Mouse (Mus musculus) embryonic facial prominence, embryonic 12.5 days (tissue): Measurements from ENCODE around the gene Polr2f. TPM values are rescaled to one million over a fixed set of nuclear protein-coding genes. Genes with fewer than 3 reads are reported as not detected.

ENCODE experiments used
- ATAC-seq: fragments of 200-750 bp; cut with Nextera tagmentation; 2 replicates; pipeline ENCODE4 v1.8.0; 2017; ENCODE audit not compliant: insufficient number of reproducible peaks, insufficient read depth, low FRiP score, low TSS enrichment
- H3K27ac ChIP-seq: fragments of 300-500 bp; sonication (generic); 2 replicates; pipeline ENCODE4 v1.5.1; 2016; ENCODE audit warnings: mild to moderate bottlenecking
- H3K27me3 ChIP-seq: fragments of 300-500 bp; sonication (generic); 2 replicates; pipeline ENCODE4 v1.6.1; 2016; ENCODE audit warnings: mild to moderate bottlenecking, moderate library complexity
- H3K36me3 ChIP-seq: fragments of 300-500 bp; sonication (generic); 2 replicates; pipeline ENCODE4 v1.6.1; 2016; ENCODE audit warnings: mild to moderate bottlenecking
- H3K4me1 ChIP-seq: fragments of 300-500 bp; sonication (generic); 2 replicates; pipeline ENCODE4 v1.6.1; 2016
- H3K4me2 ChIP-seq: fragments of 300-500 bp; sonication (generic); replicated peaks from 2 replicates; pipeline ENCODE4 v1.6.1; 2016; ENCODE audit warnings: mild to moderate bottlenecking, moderate library complexity
- H3K4me3 ChIP-seq: fragments of 300-500 bp; sonication (generic); 2 replicates; pipeline ENCODE4 v1.5.1; 2016; ENCODE audit warnings: mild to moderate bottlenecking
- H3K9ac ChIP-seq: fragments of 300-500 bp; sonication (generic); 2 replicates; pipeline ENCODE4 v1.6.1; 2016; ENCODE audit warnings: mild to moderate bottlenecking, moderate library complexity
- H3K9me3 ChIP-seq: fragments of 300-500 bp; sonication (generic); 2 replicates; pipeline ENCODE4 v1.6.1; 2016; ENCODE audit warnings: mild to moderate bottlenecking, moderate library complexity
- WGBS: fragments of 180-500 bp; shearing (Covaris S2); methylation state at CpG from one replicate; pipeline ENCODE4 v1.1.7; 2016; 5-methylcytosine and 5-hydroxymethylcytosine counted together
- polyA plus RNA-seq: library from polyadenylated mRNA; unstranded; fragments of >200 nt; fragmentation: Nextera tagmentation; extraction: Ambion mirVana; gene quantifications from 2 replicates; pipeline ENCODE4 v1.2.1, GENCODE M21; 2016

Gene Polr2f
- polyA plus RNA-seq, 1 experiment from 2014 or later = 359 TPM

DNA sequence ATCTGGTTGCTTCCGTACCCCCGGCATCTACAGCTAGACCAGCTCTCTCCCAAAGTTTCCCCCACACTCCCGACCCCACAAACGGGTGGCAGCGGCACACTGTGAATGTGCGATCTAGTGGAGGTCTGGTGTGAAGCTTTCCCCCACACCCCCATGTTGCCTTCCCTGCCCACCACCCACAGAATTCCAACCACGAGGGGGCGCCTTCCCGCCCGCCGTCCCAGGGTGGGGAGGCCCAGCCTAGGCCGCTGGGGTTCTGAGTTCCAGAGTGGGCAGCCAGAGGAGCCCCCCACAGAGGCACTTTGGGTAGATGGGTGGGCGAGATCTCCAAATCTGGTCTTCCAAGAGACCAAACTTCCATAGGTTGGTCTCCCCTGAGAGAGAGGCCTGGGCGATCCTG, 22.0 kb downstream of the Polr2f start:
- H3K27ac ChIP-seq = peak overlapping the region; percentile 54; the same call in 1 of the 2 replicates
- H3K4me2 ChIP-seq = peak overlapping the region; percentile 39
- WGBS = 35% methylated on average over 14 of the region's 14 CpGs
- no peaks in the 10 kb centered on the region for H3K36me3 ChIP-seq
- peaks cover 18% of the 10 kb centered on the region for H3K4me1 ChIP-seq
- ATAC-seq = no peak
- H3K4me3 ChIP-seq = peak overlapping the region; percentile 33
- peaks cover 61% of the 10 kb centered on the region for H3K27me3 ChIP-seq
- peak overlapping the region; percentile 41 for H3K9ac ChIP-seq
- H3K9me3 ChIP-seq = no peaks in the 10 kb centered on the region

DNA sequence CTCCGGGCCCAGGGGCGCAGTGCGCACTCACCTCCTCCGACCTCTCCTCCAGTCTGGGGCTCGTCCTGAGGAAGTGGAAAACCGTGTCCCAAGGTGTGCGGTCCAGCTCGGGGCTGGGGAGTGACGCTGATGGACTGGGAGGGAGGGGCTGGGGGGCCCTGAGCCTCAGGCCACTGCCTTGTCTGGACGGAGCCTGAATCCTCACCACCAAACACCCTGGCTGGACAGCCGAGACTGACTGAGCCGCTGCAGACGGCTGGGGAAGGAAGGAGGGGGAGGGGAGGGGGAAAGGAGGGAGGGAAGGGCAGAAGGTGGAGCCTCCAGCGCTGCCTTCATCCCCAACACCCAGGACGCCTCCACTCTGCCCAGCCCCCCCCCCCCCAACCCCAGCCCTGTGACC, 23.4 kb downstream of the Polr2f start:
- Histone ChIP-seq H3K4me2 (peak overlapping the region; percentile 39), H3K9ac (peak overlapping the region; percentile 40; the same call in 1 of the 2 replicates), H3K27ac (peak overlapping the region; percentile 50; the same call in 1 of the 2 replicates), H3K27me3 (peaks cover 61% of the 10 kb centered on the region), H3K4me1 (peaks cover 18% of the 10 kb centered on the region), H3K4me3 (peak overlapping the region; percentile 33), H3K9me3 (no peaks in the 10 kb centered on the region), H3K36me3 (no peaks in the 10 kb centered on the region)
- ATAC-seq = no peak
- 6% methylated on average over 10 of the region's 15 CpGs for WGBS

DNA sequence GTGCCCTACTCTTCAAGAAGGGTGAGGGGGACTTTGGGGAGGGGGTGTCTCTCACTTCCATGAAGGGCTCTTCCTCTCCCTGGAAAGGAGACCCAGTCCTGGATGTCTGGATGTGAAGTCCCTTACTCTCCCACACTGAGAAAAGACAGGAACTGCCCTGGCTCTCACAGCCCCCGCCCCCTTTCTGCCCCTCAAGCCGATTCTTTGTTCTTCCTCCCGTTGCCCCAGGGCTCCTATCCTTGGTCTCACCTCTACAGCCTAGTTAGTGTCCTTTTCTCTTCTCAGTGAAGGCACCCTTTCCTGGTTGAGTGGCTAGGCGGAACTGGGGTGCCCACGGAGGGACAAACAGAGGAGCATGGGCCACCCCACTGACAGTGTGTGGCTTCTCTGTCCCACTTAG, 24.3 kb downstream of the Polr2f start, which contains the start of gene Sox10:
Sox10 (minus strand) TSS at position 101 of the 400 bp plus-strand sequence.
- peak within 1 kb of the TSS; percentile 39 for H3K4me2 ChIP-seq
- H3K27me3 ChIP-seq = peaks cover 61% of the 10 kb centered on the region
- no peaks in the 10 kb centered on the region for H3K9me3 ChIP-seq
- peak within 1 kb of the TSS; percentile 52 for H3K27ac ChIP-seq
- H3K4me3 ChIP-seq = peak within 1 kb of the TSS; percentile 33
- peak within 1 kb of the TSS; percentile 40; the same call in 1 of the 2 replicates for H3K9ac ChIP-seq
- WGBS = 31% methylated on average over 5 of the region's 5 CpGs
- peaks cover 18% of the 10 kb centered on the region for H3K4me1 ChIP-seq
- no peak for ATAC-seq
- no peaks in the 10 kb centered on the region for H3K36me3 ChIP-seq

DNA sequence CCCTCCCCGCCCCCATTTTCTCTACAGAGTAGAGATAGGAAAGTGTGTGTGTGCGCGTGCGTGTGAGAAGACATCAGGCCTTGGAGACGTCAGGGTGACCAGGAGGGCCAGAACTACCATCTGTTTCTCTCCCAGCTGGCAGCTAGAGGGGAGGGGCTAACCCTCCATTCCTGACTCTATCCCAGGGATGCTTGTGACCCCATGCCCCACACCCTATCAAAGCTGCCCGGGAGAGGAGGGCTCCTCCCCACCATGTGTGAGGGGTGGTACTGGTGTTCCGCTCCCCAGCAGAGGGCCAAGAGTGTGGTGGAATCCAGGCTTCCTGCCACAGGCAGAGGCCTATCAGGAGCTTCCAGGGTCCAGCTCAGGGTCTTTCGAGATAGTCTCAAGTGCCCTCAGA, 25.9 kb downstream of the Polr2f start:
- peak overlapping the region; percentile 52; the same call in 1 of the 2 replicates for H3K27ac ChIP-seq

DNA sequence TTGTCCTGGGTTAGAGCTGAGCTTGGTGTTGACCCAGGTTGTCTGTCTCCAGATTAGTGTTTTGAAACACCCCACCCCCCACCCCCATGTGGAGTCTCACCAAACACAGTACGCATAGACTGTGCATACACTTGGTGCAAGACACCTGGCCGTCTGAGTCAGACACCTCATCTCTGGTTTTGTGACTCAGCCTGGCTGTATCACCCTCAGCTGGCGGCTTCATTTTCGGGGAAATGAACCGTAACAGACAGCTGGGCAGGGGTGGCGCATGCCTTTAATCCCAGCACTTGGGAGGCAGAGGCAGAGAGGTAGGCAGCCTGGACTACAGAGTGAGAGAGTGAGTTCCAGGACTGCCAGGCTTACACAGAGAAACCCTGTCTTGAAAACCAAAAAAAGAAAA, 36.1 kb downstream of the Polr2f start:
- no peak overlapping the region for H3K4me3 ChIP-seq
- no peak overlapping the region for H3K27ac ChIP-seq
- 43% methylated on average over 6 of the region's 6 CpGs for WGBS
- ATAC-seq = no peak
- H3K27me3 ChIP-seq = no peaks in the 10 kb centered on the region
- no peak overlapping the region for H3K9ac ChIP-seq
- H3K9me3 ChIP-seq = no peaks in the 10 kb centered on the region
- no peaks in the 10 kb centered on the region for H3K36me3 ChIP-seq
- no peak overlapping the region for H3K4me2 ChIP-seq
- H3K4me1 ChIP-seq = peaks cover 5% of the 10 kb centered on the region; the same call in 1 of the 2 replicates

More for the DNA sequence above, 25.9 kb downstream of the Polr2f start:
- no peaks in the 10 kb centered on the region for H3K36me3 ChIP-seq
- H3K4me1 ChIP-seq = peaks cover 18% of the 10 kb centered on the region
- no peak for ATAC-seq
- no peak overlapping the region for H3K9ac ChIP-seq
- H3K9me3 ChIP-seq = no peaks in the 10 kb centered on the region
- H3K4me2 ChIP-seq = no peak overlapping the region
- H3K27me3 ChIP-seq = peaks cover 47% of the 10 kb centered on the region
- WGBS = 45% methylated on average over 8 of the region's 8 CpGs
- no peak overlapping the region for H3K4me3 ChIP-seq

DNA sequence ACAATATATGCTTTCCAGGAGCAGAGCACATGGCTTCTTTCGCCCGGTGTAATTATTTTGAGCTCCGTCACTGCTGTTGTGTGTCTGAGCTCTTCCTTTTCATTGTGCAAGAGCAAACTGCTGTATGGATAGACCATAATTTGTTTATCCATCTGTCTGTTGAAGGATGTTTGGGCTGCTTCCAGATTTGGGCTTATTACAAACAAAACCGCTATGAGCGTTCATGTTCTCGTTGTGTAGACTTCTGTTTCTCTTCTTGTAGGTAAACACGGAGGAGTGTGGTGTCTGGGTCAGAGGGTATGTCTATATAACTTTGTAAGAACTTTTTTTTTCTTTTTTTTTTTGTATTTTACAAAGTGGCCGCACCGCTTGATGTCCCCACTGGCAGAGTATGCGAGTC, 44.4 kb downstream of the Polr2f start:
- H3K36me3 ChIP-seq = no peaks in the 10 kb centered on the region
- no peak overlapping the region for H3K9ac ChIP-seq
- H3K9me3 ChIP-seq = no peaks in the 10 kb centered on the region
- WGBS = 86% methylated on average over 10 of the region's 10 CpGs
- no peaks in the 10 kb centered on the region for H3K27me3 ChIP-seq
- no peaks in the 10 kb centered on the region for H3K4me1 ChIP-seq
- no peak overlapping the region for H3K4me2 ChIP-seq
- H3K4me3 ChIP-seq = no peak overlapping the region
- ATAC-seq = no peak
- no peak overlapping the region for H3K27ac ChIP-seq

DNA sequence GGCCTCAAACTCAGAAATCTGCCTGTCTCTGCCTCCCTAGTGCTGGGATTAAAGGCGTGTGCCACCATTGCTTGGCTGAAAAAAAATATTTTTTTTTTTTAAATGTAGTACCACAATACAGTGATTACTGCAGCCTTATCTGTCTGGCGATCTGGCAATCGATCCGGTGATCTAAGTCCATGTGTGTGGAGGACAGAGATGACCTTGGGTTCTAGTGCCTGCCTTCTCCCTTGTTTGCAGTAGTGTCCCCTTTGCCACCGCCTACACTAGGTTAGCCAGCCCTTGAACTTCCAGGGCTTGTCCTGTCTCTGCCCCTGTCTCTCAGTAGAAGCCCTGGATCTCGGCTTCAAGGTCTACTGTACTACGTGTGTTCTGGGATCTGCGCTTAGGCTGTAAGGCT, 47.0 kb downstream of the Polr2f start:
- 93% methylated on average over 8 of the region's 8 CpGs for WGBS
- Histone ChIP-seq H3K4me2 (no peak overlapping the region), H3K9ac (no peak overlapping the region), H3K27ac (no peak overlapping the region), H3K27me3 (no peaks in the 10 kb centered on the region), H3K4me3 (no peak overlapping the region), H3K36me3 (no peaks in the 10 kb centered on the region), H3K9me3 (no peaks in the 10 kb centered on the region), H3K4me1 (peaks cover 2% of the 10 kb centered on the region; the same call in 1 of the 2 replicates)
- ATAC-seq = no peak

DNA sequence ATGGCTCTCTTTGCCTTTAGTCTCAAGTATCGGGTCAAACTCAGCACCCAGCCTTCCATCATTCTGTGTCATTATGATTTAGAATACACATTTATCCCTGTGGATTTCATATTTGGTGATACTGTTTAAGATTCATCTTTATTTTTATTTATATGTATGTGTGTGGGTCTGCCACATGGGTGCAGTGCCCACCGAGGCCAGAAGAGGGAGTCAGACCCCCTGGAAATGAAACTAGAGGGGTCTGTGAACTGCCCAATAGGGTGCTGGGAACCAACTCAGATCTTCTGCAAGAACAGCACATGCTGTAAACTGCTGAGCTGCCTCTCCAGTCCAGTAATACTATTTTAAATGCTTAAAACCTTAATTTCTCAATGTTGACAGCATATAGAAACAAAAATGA, 50.6 kb downstream of the Polr2f start:
- Histone ChIP-seq H3K27ac (no peak overlapping the region), H3K27me3 (no peaks in the 10 kb centered on the region), H3K4me3 (no peak overlapping the region), H3K36me3 (no peaks in the 10 kb centered on the region), H3K9ac (no peak overlapping the region), H3K4me1 (peaks cover 16% of the 10 kb centered on the region), H3K4me2 (no peak overlapping the region), H3K9me3 (no peaks in the 10 kb centered on the region)
- no peak for ATAC-seq
- 91% methylated on average over 2 of the region's 2 CpGs for WGBS

DNA sequence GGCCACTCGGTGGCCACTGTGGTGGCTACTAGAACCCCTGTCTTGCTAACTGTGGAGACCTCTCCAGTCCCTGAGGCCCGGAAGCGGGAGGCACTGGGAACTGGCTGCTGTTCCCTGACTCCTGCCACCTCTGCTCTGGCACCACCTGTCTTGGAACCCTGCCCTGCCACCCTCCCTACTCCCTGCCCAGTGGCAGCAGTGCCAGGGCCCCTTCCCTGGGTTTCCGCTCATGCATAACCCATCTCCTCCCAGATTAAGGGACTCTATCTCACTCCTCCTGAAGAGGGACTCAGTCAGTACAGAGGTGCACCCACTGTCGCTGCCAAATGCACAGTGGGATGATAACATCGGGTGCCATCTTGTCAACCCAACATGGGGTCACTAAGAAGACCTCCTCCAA, 51.6 kb downstream of the Polr2f start:
- WGBS = 78% methylated on average over 6 of the region's 6 CpGs
- ATAC-seq = no peak
- no peaks in the 10 kb centered on the region for H3K27me3 ChIP-seq
- no peak overlapping the region for H3K9ac ChIP-seq
- H3K4me3 ChIP-seq = no peak overlapping the region
- H3K9me3 ChIP-seq = no peaks in the 10 kb centered on the region
- H3K27ac ChIP-seq = peak overlapping the region; percentile 88
- H3K4me2 ChIP-seq = no peak overlapping the region
- H3K4me1 ChIP-seq = peaks cover 16% of the 10 kb centered on the region
- H3K36me3 ChIP-seq = no peaks in the 10 kb centered on the region

DNA sequence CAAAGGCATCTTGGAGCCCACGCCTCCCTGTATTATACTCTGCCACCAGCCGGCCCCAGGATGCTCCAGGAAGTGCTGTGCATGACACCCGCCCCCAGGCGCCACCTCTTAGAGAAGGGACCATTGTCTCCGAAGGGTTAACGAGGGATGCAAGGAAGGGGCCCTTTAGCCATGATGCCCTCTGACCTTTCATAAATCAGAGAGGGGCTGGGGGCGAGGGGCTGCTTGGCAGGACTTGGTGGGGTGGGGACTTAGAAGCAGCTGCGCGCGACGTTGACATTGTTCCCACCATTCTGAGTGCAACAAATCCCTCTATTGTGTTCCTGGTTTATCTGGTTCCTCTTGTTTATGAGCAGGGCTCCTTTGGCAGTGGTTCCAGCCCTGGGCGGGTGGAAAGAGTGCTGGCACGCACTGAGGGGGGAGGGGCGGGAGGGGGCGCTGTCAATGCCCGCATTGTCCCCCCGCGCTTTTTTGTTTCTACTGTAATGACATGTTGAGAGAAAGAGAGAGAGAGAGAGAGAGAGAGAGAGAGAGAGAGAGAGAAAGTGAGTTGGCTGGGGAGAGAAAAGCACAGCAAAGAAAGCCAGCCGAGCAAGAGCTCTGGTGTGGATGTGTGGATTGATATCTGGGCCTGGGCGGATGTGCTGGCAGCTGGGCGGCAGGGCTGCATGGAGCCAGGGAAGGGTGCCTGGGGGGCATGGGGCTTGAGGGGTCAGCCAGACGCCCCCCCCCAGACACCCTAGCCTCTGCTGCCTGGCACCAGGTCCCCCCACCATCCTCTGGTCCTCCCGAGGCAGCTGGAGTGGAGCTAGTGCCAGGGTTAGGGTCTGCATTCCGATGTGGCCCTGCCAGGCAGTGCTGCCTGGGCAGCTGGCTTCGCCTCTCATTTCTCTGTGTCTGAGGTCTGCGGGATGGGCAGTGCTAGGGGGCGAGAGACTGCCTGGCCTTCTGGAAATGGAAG, 52.4 kb downstream of the Polr2f start:
- Histone ChIP-seq H3K4me1 (peaks cover 16% of the 10 kb centered on the region), H3K9me3 (no peaks in the 10 kb centered on the region), H3K9ac (peak overlapping the region; percentile 43; the same call in 1 of the 2 replicates), H3K4me3 (no peak overlapping the region), H3K27ac (peak overlapping the region; percentile 88), H3K36me3 (no peaks in the 10 kb centered on the region), H3K4me2 (peak overlapping the region; percentile 18), H3K27me3 (no peaks in the 10 kb centered on the region)
- WGBS = 16% methylated on average over 27 of the region's 27 CpGs
- ATAC-seq = peak; percentile 54; the same call in 1 of the 2 replicates

DNA sequence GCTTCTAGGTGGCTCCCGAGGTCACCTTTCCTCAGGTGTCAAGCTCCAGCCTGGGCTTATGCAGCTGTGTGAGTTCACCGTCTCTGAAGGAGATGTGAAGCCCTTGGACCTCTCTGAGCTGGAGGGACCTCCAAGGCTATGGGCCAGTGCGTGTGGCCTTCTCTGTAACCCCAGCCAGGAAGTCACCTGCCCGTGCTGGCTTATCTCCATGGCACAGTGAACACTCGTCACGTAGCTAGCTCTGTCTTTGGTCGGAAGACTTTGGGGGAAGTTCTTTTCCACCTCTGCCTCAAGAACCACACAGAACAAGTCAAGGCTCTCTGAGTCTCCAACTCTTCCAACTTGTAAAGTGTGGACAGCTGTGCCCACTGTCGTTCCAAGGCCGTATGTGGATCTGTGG, 53.2 kb downstream of the Polr2f start:
- WGBS = 77% methylated on average over 9 of the region's 9 CpGs
- Histone ChIP-seq H3K36me3 (no peaks in the 10 kb centered on the region), H3K4me2 (no peak overlapping the region), H3K4me1 (peaks cover 16% of the 10 kb centered on the region), H3K27ac (peak overlapping the region; percentile 88), H3K27me3 (no peaks in the 10 kb centered on the region), H3K9ac (no peak overlapping the region), H3K9me3 (no peaks in the 10 kb centered on the region), H3K4me3 (no peak overlapping the region)
- ATAC-seq = no peak

DNA sequence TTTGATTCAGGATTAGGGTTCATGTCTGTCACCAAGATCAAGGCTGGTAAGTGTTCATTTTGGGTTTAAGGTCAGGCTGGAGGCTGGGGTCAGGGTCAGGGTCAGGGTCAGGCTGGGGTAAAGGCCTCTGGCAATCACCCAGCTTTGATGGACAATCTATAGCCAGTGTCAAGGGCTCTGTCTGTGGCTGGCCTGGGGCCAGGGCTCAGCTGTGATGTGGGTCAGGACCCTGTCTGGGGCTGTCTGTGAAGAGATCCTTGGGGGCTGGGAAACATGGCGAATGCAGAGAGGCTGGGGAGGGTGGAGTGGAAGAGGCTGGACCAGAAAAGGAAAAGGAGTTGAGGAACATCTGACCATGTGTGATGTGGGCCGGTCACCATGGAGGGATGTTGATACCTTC, 54.1 kb downstream of the Polr2f start:
- 60% methylated on average over 2 of the region's 2 CpGs for WGBS
- Histone ChIP-seq H3K27me3 (no peaks in the 10 kb centered on the region), H3K4me3 (no peak overlapping the region), H3K36me3 (no peaks in the 10 kb centered on the region), H3K4me2 (no peak overlapping the region), H3K4me1 (peaks cover 16% of the 10 kb centered on the region), H3K27ac (no peak overlapping the region), H3K9me3 (no peaks in the 10 kb centered on the region), H3K9ac (no peak overlapping the region)
- ATAC-seq = no peak
